Mouse (Mus musculus) bone marrow, adult 2 months (tissue): ENCODE results near the gene Nme4.

Experiments used
- CTCF ChIP-seq: fragments of 200-500 bp; IDR thresholded peaks from 2 replicates; pipeline ENCODE4 v1.5.1; 2011; ENCODE audit warnings: low read length, control low read depth; ENCODE audit not compliant: control insufficient read depth, insufficient read depth
- POLR2A ChIP-seq: fragments of 200-500 bp; IDR thresholded peaks from 2 replicates; pipeline ENCODE4 v1.6.1; 2011; ENCODE audit warnings: low read depth, mild to moderate bottlenecking, control low read depth, low read length, borderline replicate concordance; ENCODE audit not compliant: control insufficient read depth

- no peak for TF ChIP-seq CTCF
- no peak for TF ChIP-seq POLR2A
Measured at GRCm38 (mm10) chr17:26131062-26131732, 35.8 kb upstream of the Nme4 start.
